Mouse (Mus musculus) embryonic facial prominence, embryonic 11.5 days (tissue): ENCODE measurements at regions not wholly inside any gene's neighbourhood (a gene's known extent, or its start where the extent isn't known, plus 50 kb on each side); places are given as distances from the start of the nearest gene placed in this dataset.
A peak's percentile ranks its signal among the peaks of the same experiment; 100 is the strongest.
"Not testable (repeated sequence)": the region's sequence is repeated elsewhere in the genome, so short reads cannot be mapped to it uniquely, and the experiment has no call there.

Experiments used
- ATAC-seq: fragments of 200-750 bp; cut with Nextera tagmentation; replicated peaks from 2 replicates; pipeline ENCODE4 v1.8.0; 2017; ENCODE audit warnings: low read depth; ENCODE audit not compliant: insufficient number of reproducible peaks, low FRiP score, low TSS enrichment
- DNase-seq: peaks from one replicate; pipeline ENCODE4 v3.0.0-alpha.2; 2015; ENCODE audit warnings: low spot score
- H3K27ac ChIP-seq: fragments of 300-500 bp; sonication (generic); replicated peaks from 2 replicates; pipeline ENCODE4 v1.5.1; 2014; ENCODE audit warnings: mild to moderate bottlenecking, low read depth, low read length, control low read depth
- H3K27me3 ChIP-seq: fragments of 300-500 bp; sonication (generic); 2 replicates; pipeline ENCODE4 v1.6.1; 2014; ENCODE audit warnings: mild to moderate bottlenecking, low read length, moderate library complexity, mixed read lengths; ENCODE audit not compliant: control insufficient read depth, insufficient read depth
- H3K36me3 ChIP-seq: fragments of 300-500 bp; sonication (generic); replicated peaks from 2 replicates; pipeline ENCODE4 v1.6.1; 2014; ENCODE audit warnings: low read depth, mild to moderate bottlenecking, low read length, moderate library complexity, mixed read lengths; ENCODE audit not compliant: control insufficient read depth, insufficient read depth
- H3K4me1 ChIP-seq: fragments of 300-500 bp; sonication (generic); 2 replicates; pipeline ENCODE4 v1.6.1; 2014; ENCODE audit warnings: low read length, mixed read lengths; ENCODE audit not compliant: control insufficient read depth, insufficient read depth
- H3K4me2 ChIP-seq: fragments of 300-500 bp; sonication (generic); 2 replicates; pipeline ENCODE4 v1.6.1; 2014; ENCODE audit warnings: low read depth, mild to moderate bottlenecking, control low read depth, low read length, moderate library complexity
- H3K4me3 ChIP-seq: fragments of 300-500 bp; sonication (generic); 2 replicates; pipeline ENCODE4 v1.5.1; 2014; ENCODE audit warnings: low read depth, low read length, control low read depth
- H3K9ac ChIP-seq: fragments of 300-500 bp; sonication (generic); replicated peaks from 2 replicates; pipeline ENCODE4 v1.6.1; 2014; ENCODE audit warnings: mild to moderate bottlenecking, control low read depth, low read length
- H3K9me3 ChIP-seq: fragments of 300-500 bp; sonication (generic); replicated peaks from 2 replicates; pipeline ENCODE4 v1.6.1; 2016; ENCODE audit warnings: mild to moderate bottlenecking, low read length, inconsistent platforms, mixed read lengths; ENCODE audit not compliant: control insufficient read depth
- WGBS: fragments of 180-500 bp; shearing (Covaris S2); extraction: QIAGEN DNeasy Blood & Tissue Kit; methylation state at CpG from one replicate; pipeline ENCODE4 v1.1.7; 2014; 5-methylcytosine and 5-hydroxymethylcytosine counted together

DNA sequence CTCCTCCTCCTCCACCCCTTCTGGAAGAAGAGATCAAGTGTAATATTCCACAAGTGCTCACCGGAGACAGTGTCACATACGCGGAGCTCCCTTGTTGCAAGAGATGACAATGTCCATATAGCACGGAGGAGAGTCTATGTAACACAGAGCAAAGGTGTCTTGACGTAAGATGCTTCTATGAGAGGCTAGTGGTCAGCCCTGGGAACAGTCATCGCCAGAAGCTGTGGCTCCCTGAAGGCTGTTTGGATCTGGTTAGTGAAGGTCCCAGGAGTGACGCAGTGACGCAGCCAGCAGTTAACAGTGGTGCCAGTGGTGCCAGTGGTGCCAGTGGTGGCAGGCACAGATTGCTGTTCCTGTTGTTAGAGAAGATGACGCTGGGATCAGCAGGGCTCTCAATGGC is 66.9 kb downstream of the Twistnb start:
- 92% methylated on average over 9 of the region's 9 CpGs for WGBS
- H3K9me3 ChIP-seq = no peaks in the 10 kb centered on the region
- DNase-seq (no peak), ATAC-seq (no peak)
- H3K36me3 ChIP-seq = no peaks in the 10 kb centered on the region
- H3K4me1 ChIP-seq = no peaks in the 10 kb centered on the region
- no peak overlapping the region for H3K4me2 ChIP-seq
- H3K27me3 ChIP-seq = no peaks in the 10 kb centered on the region
- no peak overlapping the region for H3K27ac ChIP-seq
- no peak overlapping the region for H3K9ac ChIP-seq
- H3K4me3 ChIP-seq = no peak overlapping the region

- H3K9ac ChIP-seq = no peak overlapping the region
- H3K9me3 ChIP-seq = no peaks in the 10 kb centered on the region
- H3K4me3 ChIP-seq = no peak overlapping the region
- 75% methylated on average over 11 of the region's 11 CpGs for WGBS
- H3K4me1 ChIP-seq = no peaks in the 10 kb centered on the region
- no peak overlapping the region for H3K4me2 ChIP-seq
- H3K27ac ChIP-seq = no peak overlapping the region
- no peaks in the 10 kb centered on the region for H3K27me3 ChIP-seq
- no peak for DNase-seq
- no peaks in the 10 kb centered on the region for H3K36me3 ChIP-seq
- no peak for ATAC-seq
These were observed 68.0 kb downstream of the Twistnb start for GRCm38 (mm10) chr12:33497319-33497892.

DNA sequence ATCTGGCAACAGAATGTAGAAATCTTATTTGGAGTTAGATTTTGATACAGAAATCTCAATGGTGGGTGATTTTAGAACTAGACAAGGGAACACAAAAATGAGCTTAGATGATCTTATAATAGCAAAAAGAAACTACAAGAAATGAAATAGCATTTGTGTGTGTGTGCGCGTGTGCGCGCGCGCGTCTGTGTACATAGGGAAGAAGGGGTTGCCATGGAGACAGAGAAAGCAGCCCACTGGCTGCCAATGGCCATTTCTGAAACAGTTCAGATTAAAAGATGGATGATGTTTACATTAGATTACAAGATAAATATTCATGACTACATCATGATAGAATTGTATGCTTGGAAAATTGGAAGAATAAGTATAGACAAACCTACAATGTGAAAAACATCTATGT is 112.1 kb downstream of the Twistnb start:
- Histone ChIP-seq H3K4me2 (no peak overlapping the region), H3K27ac (no peak overlapping the region), H3K4me1 (no peaks in the 10 kb centered on the region), H3K27me3 (no peaks in the 10 kb centered on the region), H3K9me3 (no peaks in the 10 kb centered on the region), H3K4me3 (no peak overlapping the region), H3K9ac (no peak overlapping the region), H3K36me3 (no peaks in the 10 kb centered on the region)
- WGBS = over 99% methylated on average over 7 of the region's 7 CpGs
- ATAC-seq = no peak
- no peak for DNase-seq

DNA sequence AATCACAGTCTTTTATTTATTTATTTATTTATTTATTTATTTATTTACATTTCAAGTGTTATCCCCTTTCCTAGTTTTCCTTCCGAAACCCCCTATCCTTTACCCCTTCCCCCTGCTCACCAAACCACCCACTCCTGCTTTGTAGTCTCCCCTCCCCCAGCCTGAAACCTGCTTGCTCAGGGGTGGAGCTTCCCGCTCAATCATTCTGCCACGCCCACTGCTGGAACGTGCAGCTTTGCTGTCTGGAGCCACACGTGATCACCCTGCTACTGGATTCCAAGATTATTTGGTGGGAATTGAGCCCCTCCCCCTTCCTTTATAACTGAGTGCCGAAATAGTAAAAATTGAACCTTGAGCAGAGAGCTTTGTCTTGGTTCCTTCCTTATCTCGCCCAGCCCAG is 122.2 kb downstream of the Twistnb start:
- H3K4me3 ChIP-seq, H3K9me3 ChIP-seq, H3K9ac ChIP-seq, H3K27me3 ChIP-seq, ATAC-seq, H3K27ac ChIP-seq, DNase-seq, H3K4me1 ChIP-seq, H3K36me3 ChIP-seq, H3K4me2 ChIP-seq: not testable (repeated sequence)
- WGBS = 52% methylated on average over 7 of the region's 7 CpGs

- no peak overlapping the region for H3K9ac ChIP-seq
- WGBS = 93% methylated on average over 3 of the region's 3 CpGs
- H3K27ac ChIP-seq = no peak overlapping the region
- H3K4me3 ChIP-seq = no peak overlapping the region
- H3K4me2 ChIP-seq = no peak overlapping the region
- H3K9me3 ChIP-seq = no peaks in the 10 kb centered on the region
- no peaks in the 10 kb centered on the region for H3K36me3 ChIP-seq
- no peak for DNase-seq
- H3K27me3 ChIP-seq = no peaks in the 10 kb centered on the region
- ATAC-seq = no peak
- no peaks in the 10 kb centered on the region for H3K4me1 ChIP-seq
These were observed 122.8 kb downstream of the Twistnb start for GRCm38 (mm10) chr12:33552231-33552630.

DNA sequence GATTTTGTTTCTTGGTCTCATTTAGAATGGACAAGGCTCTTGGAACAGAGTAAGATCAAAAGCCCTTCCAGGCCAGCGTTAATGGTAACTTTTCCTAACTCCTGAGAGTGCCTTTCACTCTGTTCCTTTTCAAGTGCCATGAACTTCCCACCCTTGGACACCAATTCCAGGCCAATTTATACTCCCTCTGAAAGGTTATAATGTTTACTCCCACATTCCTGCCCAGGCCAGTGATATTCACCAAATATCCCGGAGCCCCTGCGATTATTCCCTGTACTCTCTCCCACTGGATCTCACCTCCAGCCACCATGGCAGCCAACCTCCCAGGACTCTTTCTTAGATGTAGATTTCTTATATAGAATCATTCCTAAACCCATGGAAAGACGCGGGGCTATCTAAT is 123.2 kb downstream of the Twistnb start:
- no peak overlapping the region for H3K9ac ChIP-seq
- ATAC-seq (no peak), DNase-seq (no peak)
- no peaks in the 10 kb centered on the region for H3K36me3 ChIP-seq
- no peaks in the 10 kb centered on the region for H3K4me1 ChIP-seq
- H3K27ac ChIP-seq = no peak overlapping the region
- H3K27me3 ChIP-seq = no peaks in the 10 kb centered on the region
- H3K4me3 ChIP-seq = no peak overlapping the region
- H3K9me3 ChIP-seq = no peaks in the 10 kb centered on the region
- 93% methylated on average over 5 of the region's 5 CpGs for WGBS
- no peak overlapping the region for H3K4me2 ChIP-seq

DNA sequence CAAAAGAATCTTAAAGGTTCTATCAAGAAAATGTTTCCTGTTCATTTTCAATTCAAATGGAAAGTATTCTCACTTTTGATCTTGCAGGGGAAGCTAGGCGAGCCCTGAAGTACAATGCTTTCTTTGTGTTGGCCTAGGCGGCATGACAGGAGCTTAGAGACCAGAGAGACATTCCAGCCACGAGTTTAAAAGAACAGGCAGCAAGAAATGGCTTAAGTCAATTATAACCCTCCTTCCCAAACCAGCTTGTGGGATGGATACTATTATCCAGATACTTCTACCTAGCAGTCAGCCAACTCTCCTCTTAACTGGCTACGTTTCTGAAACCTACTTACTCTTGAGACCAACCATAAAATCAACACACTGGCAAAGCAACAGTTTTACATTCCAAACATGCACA is 124.3 kb downstream of the Twistnb start:
- H3K27ac ChIP-seq = no peak overlapping the region; the same call in 1 of the 2 replicates
- no peaks in the 10 kb centered on the region for H3K9me3 ChIP-seq
- no peaks in the 10 kb centered on the region for H3K27me3 ChIP-seq
- ATAC-seq = no peak
- peak; percentile 61 for DNase-seq
- no peaks in the 10 kb centered on the region for H3K36me3 ChIP-seq
- H3K4me1 ChIP-seq = no peaks in the 10 kb centered on the region
- H3K4me2 ChIP-seq = no peak overlapping the region
- WGBS = 5% methylated on average over 4 of the region's 4 CpGs
- no peak overlapping the region for H3K4me3 ChIP-seq
- no peak overlapping the region for H3K9ac ChIP-seq

GRCm38 (mm10) chr12:33561141-33561540 is 131.7 kb downstream of the Twistnb start:
- Histone ChIP-seq H3K36me3 (no peaks in the 10 kb centered on the region), H3K4me2 (no peak overlapping the region), H3K4me3 (no peak overlapping the region), H3K27me3 (no peaks in the 10 kb centered on the region), H3K9ac (no peak overlapping the region), H3K9me3 (no peaks in the 10 kb centered on the region), H3K27ac (no peak overlapping the region), H3K4me1 (no peaks in the 10 kb centered on the region)
- WGBS = 66% methylated on average over 7 of the region's 7 CpGs
- ATAC-seq = no peak
- no peak for DNase-seq
